Mouse (Mus musculus) megakaryocyte progenitor cell, adult 5-6 weeks (primary cell): Measurements from ENCODE around the gene Hacd1. TPM values are rescaled to one million over a fixed set of nuclear protein-coding genes. Genes with fewer than 3 reads are reported as not detected.

Source experiments
- ATAC-seq: replicated peaks from 2 replicates; pipeline ENCODE4 v1.8.0; 2016; ENCODE audit warnings: mild to moderate bottlenecking, moderate TSS enrichment, inconsistent platforms; ENCODE audit not compliant: poor library complexity
- total RNA-seq, 2 experiments: library from RNA; stranded (forward) in 1 of 2; stranded (reverse) in 1 of 2; fragments of 157-497, 149-512 nt in 1 of 2; fragments of 200-1000 nt in 1 of 2; gene quantifications; 2 replicates each; pipeline versions ENCODE4 v1.2.3 to v1.2.4; 2015 to 2017

The Hacd1 gene
- total RNA-seq (2015) (51.4 and 53.4 TPM in 2 replicates), total RNA-seq (2017) (73.5 and 79.3 TPM in 2 replicates)

GRCm38 (mm10) chr2:14055566-14056331, at the start of gene Hacd1:
TSS of gene Hacd1 (minus strand) at chr2:14056135.
- peak; percentile 83 for ATAC-seq

GRCm38 (mm10) chr2:14103924-14104323, 48.0 kb upstream of the Hacd1 start:
- no peak for ATAC-seq

- ATAC-seq, result no peak
Measured at GRCm38 (mm10) chr2:14102603-14103002, 46.7 kb upstream of the Hacd1 start.

- ATAC-seq, result no peak
Measured at GRCm38 (mm10) chr2:14100533-14100932, 44.6 kb upstream of the Hacd1 start.

GRCm38 (mm10) chr2:14078527-14078926, 22.6 kb upstream of the Hacd1 start:
- peak; percentile 54 for ATAC-seq

GRCm38 (mm10) chr2:14074221-14074901, 18.4 kb upstream of the Hacd1 start:
- ATAC-seq, result peak; percentile 1; the same call in 1 of the 2 replicates

GRCm38 (mm10) chr2:14073362-14074220, 17.7 kb upstream of the Hacd1 start, which contains the start of gene Stam:
TSS of gene Stam (plus strand) at chr2:14074098.
- ATAC-seq, result peak; percentile 84

GRCm38 (mm10) chr2:14073008-14073361, 17.1 kb upstream of the Hacd1 start:
- ATAC-seq, result peak; percentile 0; the same call in 1 of the 2 replicates

GRCm38 (mm10) chr2:14070466-14070865, 14.5 kb upstream of the Hacd1 start:
- ATAC-seq, result no peak

GRCm38 (mm10) chr2:14069027-14069426, 13.1 kb upstream of the Hacd1 start:
- ATAC-seq, result no peak

- no peak for ATAC-seq
Measured at GRCm38 (mm10) chr2:14065704-14066650, 10.0 kb upstream of the Hacd1 start.

- ATAC-seq, result peak; percentile 57
Measured at GRCm38 (mm10) chr2:14055168-14055565, 768 bp downstream of the Hacd1 start.

GRCm38 (mm10) chr2:14054716-14055115, 1.2 kb downstream of the Hacd1 start:
- peak; percentile 21; the same call in 1 of the 2 replicates for ATAC-seq

GRCm38 (mm10) chr2:14054163-14054562, 1.8 kb downstream of the Hacd1 start:
- no peak for ATAC-seq

GRCm38 (mm10) chr2:14053618-14054017, 2.3 kb downstream of the Hacd1 start:
- no peak for ATAC-seq

- 0 out of 2 replicates have a peak, but pooled peaks have one; percentile 2 for ATAC-seq
Measured at GRCm38 (mm10) chr2:14048808-14049207, 7.1 kb downstream of the Hacd1 start.

GRCm38 (mm10) chr2:14048381-14048780, 7.6 kb downstream of the Hacd1 start:
- ATAC-seq, result peak; percentile 98

GRCm38 (mm10) chr2:14043577-14044170, 12.3 kb downstream of the Hacd1 start:
- ATAC-seq, result no peak

- no peak for ATAC-seq
Measured at GRCm38 (mm10) chr2:14043011-14043410, 12.9 kb downstream of the Hacd1 start.

- ATAC-seq, result peak; percentile 37
Measured at GRCm38 (mm10) chr2:14041249-14041648, 14.7 kb downstream of the Hacd1 start.
